Mouse (Mus musculus) ES-Bruce4 (cell line): ENCODE results near the gene Agpat3.

Experiments
- CTCF ChIP-seq: IDR thresholded peaks from one replicate; pipeline ENCODE4 v1.8.1; 2011; ENCODE audit warnings: low read depth, low read length
- EP300 ChIP-seq: IDR thresholded peaks from 2 replicates; pipeline ENCODE4 v1.6.1; 2011; ENCODE audit warnings: low read depth, low read length; ENCODE audit not compliant: insufficient read depth
- POLR2A ChIP-seq: IDR thresholded peaks from one replicate; pipeline ENCODE4 v1.8.1; 2011; ENCODE audit warnings: low read length; ENCODE audit not compliant: insufficient read depth

DNA sequence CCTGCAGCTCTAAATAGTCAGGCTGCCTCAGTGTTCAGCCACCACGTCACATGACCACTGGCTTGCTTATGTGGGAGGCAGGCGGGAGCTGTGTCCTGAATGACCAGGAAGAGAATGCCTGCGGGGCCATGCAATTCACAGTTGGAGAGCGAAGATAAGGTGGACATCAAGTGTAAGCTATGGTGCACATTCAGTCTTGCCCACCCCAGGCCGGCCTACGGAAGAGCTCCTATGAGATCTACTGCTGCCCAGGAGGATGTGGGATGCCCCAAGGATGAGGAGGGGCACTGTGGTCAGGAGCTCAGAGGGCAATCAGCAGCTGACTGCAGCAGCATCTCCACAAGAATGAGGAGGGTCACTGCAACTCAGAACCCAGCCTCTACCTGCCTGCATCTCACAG is 66.9 kb downstream of the Agpat3 start:
- TF ChIP-seq CTCF (no peak), POLR2A (no peak), EP300 (no peak)
